Mouse (Mus musculus) liver, embryonic 15.5 days (tissue): ENCODE measurements around the gene Gm45208. TPM values are rescaled to one million over a fixed set of nuclear protein-coding genes. Genes with fewer than 3 reads are reported as not detected.
A peak's percentile ranks its signal among the peaks of the same experiment; 100 is the strongest.

Source experiments
- ATAC-seq: fragments of 200-750 bp; cut with Nextera tagmentation; 2 replicates; pipeline ENCODE4 v1.8.0; 2017; ENCODE audit warnings: moderate number of reproducible peaks, mild to moderate bottlenecking, moderate library complexity; ENCODE audit not compliant: insufficient read depth
- H3K27ac ChIP-seq: fragments of 300-500 bp; sonication (generic); replicated peaks from 2 replicates; pipeline ENCODE4 v1.5.1; 2015; ENCODE audit warnings: mild to moderate bottlenecking, inconsistent platforms
- H3K27me3 ChIP-seq: fragments of 300-500 bp; sonication (generic); 2 replicates; pipeline ENCODE4 v1.6.1; 2015; ENCODE audit warnings: mild to moderate bottlenecking, inconsistent platforms
- H3K36me3 ChIP-seq: fragments of 300-500 bp; sonication (generic); replicated peaks from 2 replicates; pipeline ENCODE4 v1.6.1; 2015; ENCODE audit warnings: moderate library complexity, mild to moderate bottlenecking, inconsistent platforms
- H3K4me1 ChIP-seq: fragments of 300-500 bp; sonication (generic); replicated peaks from 2 replicates; pipeline ENCODE4 v1.6.1; 2015; ENCODE audit warnings: inconsistent platforms
- H3K4me2 ChIP-seq: fragments of 300-500 bp; sonication (generic); 2 replicates; pipeline ENCODE4 v1.6.1; 2015; ENCODE audit warnings: moderate library complexity, mild to moderate bottlenecking, inconsistent platforms
- H3K4me3 ChIP-seq: fragments of 300-500 bp; sonication (generic); replicated peaks from 2 replicates; pipeline ENCODE4 v1.5.1; 2015; ENCODE audit warnings: mild to moderate bottlenecking, inconsistent platforms
- H3K9ac ChIP-seq: fragments of 300-500 bp; sonication (generic); 2 replicates; pipeline ENCODE4 v1.6.1; 2015; ENCODE audit warnings: moderate library complexity, mild to moderate bottlenecking, inconsistent platforms
- H3K9me3 ChIP-seq: fragments of 300-500 bp; sonication (generic); replicated peaks from 2 replicates; pipeline ENCODE4 v1.6.1; 2016; ENCODE audit warnings: inconsistent platforms
- WGBS: fragments of 180-500 bp; shearing (Covaris S2); methylation state at CpG from one replicate; pipeline ENCODE4 v1.1.7; 2015; ENCODE audit warnings: mixed read lengths; ENCODE audit not compliant: insufficient replicate concordance; 5-methylcytosine and 5-hydroxymethylcytosine counted together
- polyA plus RNA-seq: library from polyadenylated mRNA; unstranded; fragments of >200 nt; fragmentation: Nextera tagmentation; extraction: Ambion mirVana; gene quantifications from 2 replicates; pipeline ENCODE4 v1.2.1, GENCODE M21; 2015

Gene Gm45208
- polyA plus RNA-seq, 1 experiment from 2014 or later: not detected

DNA sequence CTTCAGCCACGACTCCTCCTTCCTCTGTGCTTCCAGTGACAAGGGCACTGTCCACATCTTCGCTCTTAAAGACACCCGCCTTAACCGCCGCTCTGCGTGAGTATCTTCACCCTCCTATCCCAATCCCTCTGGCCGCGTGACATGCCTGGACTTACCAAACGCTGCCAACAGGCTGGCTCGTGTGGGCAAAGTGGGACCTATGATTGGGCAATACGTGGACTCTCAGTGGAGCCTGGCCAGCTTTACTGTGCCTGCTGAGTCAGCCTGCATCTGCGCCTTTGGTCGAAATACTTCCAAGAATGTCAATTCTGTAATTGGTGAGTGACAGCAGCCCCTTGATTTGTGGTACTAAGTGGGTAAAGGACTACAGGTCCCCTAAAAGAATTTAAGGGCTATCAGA lies 5.1 kb downstream of the Gm45208 start:
- no peaks in the 10 kb centered on the region for H3K27me3 ChIP-seq
- H3K9ac ChIP-seq: no peak overlapping the region
- H3K36me3 ChIP-seq: peaks cover 30% of the 10 kb centered on the region
- H3K4me2 ChIP-seq: no peak overlapping the region
- no peak overlapping the region for H3K27ac ChIP-seq
- no peak overlapping the region for H3K4me3 ChIP-seq
- peaks cover 17% of the 10 kb centered on the region for H3K4me1 ChIP-seq
- 73% methylated on average over 13 of the region's 13 CpGs for WGBS
- no peaks in the 10 kb centered on the region for H3K9me3 ChIP-seq
- no peak for ATAC-seq

- peak within 1 kb of the TSS; percentile 48 for H3K27ac ChIP-seq
- no peaks in the 10 kb centered on the region for H3K27me3 ChIP-seq
- H3K9me3 ChIP-seq: no peaks in the 10 kb centered on the region
- H3K9ac ChIP-seq: peak within 1 kb of the TSS; percentile 12; the same call in 1 of the 2 replicates
- ATAC-seq: peak; percentile 87
- peaks cover 30% of the 10 kb centered on the region for H3K36me3 ChIP-seq
- peaks cover 9% of the 10 kb centered on the region for H3K4me1 ChIP-seq
- H3K4me3 ChIP-seq: peak within 1 kb of the TSS; percentile 51
- peak within 1 kb of the TSS; percentile 65 for H3K4me2 ChIP-seq
- WGBS: 13% methylated on average over 42 of the region's 42 CpGs
Observed at GRCm38 (mm10) chrX:7728215-7728921, 6.3 kb downstream of the Gm45208 start, which contains the start of gene Praf2. Gene Praf2 (plus strand): TSS chrX:7728439.

- peak overlapping the region; percentile 65 for H3K4me2 ChIP-seq
- H3K9ac ChIP-seq: no peak overlapping the region
- 38% methylated on average over 4 of the region's 4 CpGs for WGBS
- no peaks in the 10 kb centered on the region for H3K27me3 ChIP-seq
- no peak overlapping the region for H3K27ac ChIP-seq
- H3K4me1 ChIP-seq: peaks cover 7% of the 10 kb centered on the region
- ATAC-seq: no peak
- H3K4me3 ChIP-seq: peak overlapping the region; percentile 51
- H3K9me3 ChIP-seq: no peaks in the 10 kb centered on the region
- H3K36me3 ChIP-seq: peaks cover 26% of the 10 kb centered on the region
Observed at GRCm38 (mm10) chrX:7728922-7729265, 6.8 kb downstream of the Gm45208 start.

- ATAC-seq: 0 out of 2 replicates have a peak, but pooled peaks have one; percentile 52
- no peaks in the 10 kb centered on the region for H3K27me3 ChIP-seq
- no peak overlapping the region for H3K9ac ChIP-seq
- H3K4me2 ChIP-seq: peak overlapping the region; percentile 55
- H3K4me3 ChIP-seq: no peak overlapping the region
- no peak overlapping the region for H3K27ac ChIP-seq
- H3K9me3 ChIP-seq: no peaks in the 10 kb centered on the region
- H3K4me1 ChIP-seq: no peaks in the 10 kb centered on the region; the same call in 1 of the 2 replicates
- 22% methylated on average over 26 of the region's 26 CpGs for WGBS
- no peaks in the 10 kb centered on the region for H3K36me3 ChIP-seq
Observed at GRCm38 (mm10) chrX:7733571-7734156, 11.6 kb downstream of the Gm45208 start.

DNA sequence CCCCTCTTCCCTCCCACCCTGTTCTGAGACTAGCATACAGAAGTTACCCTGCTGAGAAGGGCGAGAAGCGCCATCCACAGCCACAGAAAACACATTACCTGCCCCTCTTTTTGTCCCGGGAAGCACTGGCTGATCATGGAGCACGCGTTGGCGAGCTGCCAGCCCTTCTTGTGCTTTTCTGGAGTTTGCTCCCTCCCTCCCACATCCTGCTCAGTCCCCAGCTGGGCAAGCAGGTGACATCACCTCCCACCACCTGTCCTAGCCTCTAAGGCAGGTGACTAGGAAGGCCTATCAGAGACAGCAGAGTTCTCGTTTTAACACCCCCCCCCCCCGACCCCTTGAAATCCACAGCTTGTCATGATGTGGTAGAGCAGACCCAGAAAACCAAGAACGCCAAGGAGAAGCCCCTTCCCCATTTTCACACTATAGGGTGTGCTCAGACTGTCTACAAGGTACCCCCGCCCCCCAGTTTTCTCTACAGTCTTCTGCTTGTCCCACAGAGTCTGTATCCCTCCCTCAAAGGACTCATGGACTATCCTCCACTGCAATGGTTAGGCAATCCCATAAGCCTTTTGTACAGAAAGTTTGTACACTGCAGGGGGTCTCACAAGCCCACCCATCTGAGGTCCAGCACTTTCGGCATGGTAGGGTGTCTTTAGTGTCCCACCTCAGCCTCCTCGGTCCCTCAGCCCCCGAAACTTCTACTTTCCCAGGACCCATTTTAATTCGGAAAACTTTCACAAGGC lies 17.5 kb downstream of the Gm45208 start:
- H3K36me3 ChIP-seq: no peaks in the 10 kb centered on the region
- H3K27ac ChIP-seq: no peak overlapping the region
- H3K9ac ChIP-seq: no peak overlapping the region
- H3K9me3 ChIP-seq: no peaks in the 10 kb centered on the region
- ATAC-seq: peak; percentile 58; the same call in 1 of the 2 replicates
- H3K27me3 ChIP-seq: no peaks in the 10 kb centered on the region
- WGBS: 66% methylated on average over 14 of the region's 14 CpGs
- H3K4me2 ChIP-seq: no peak overlapping the region
- H3K4me3 ChIP-seq: no peak overlapping the region
- peaks cover 14% of the 10 kb centered on the region for H3K4me1 ChIP-seq

DNA sequence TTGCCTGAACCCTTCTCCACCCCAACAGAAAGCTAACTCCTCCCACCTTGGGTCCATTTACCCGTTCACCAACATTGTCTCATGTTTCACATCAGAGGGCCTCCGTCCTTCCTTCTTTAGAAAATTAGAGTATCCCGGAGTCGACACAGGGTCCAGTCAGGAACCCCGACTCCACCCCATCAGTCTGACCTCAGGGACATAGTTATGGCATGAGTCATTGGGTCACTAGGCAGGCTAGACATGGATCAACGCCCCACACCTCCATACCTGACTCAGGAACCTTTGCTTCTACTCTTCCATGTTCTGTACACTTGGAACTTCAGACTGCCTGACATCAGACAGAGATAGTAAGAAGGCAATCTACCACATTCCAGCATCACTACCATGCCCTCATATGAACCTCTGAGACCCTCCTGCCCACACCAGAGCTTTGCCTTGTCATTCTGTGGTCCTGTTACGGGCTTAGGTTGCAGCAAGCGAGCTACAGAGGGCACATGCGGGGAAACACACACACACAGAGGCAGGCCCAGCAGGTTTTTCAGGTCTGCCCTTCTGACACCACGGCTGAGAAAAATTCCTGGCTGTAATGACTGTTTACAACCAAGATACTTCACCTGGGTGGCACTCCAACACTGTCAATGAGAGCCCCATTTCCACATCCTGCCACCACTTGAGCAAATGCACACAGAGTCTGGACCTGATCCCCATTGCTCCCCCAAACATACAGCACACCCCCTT lies 18.2 kb downstream of the Gm45208 start:
- Histone ChIP-seq H3K9me3 (no peaks in the 10 kb centered on the region), H3K27ac (no peak overlapping the region; the same call in 1 of the 2 replicates), H3K36me3 (no peaks in the 10 kb centered on the region), H3K4me2 (peak overlapping the region; percentile 20), H3K4me1 (peaks cover 14% of the 10 kb centered on the region), H3K27me3 (no peaks in the 10 kb centered on the region), H3K9ac (no peak overlapping the region), H3K4me3 (no peak overlapping the region)
- ATAC-seq: peak; percentile 20; the same call in 1 of the 2 replicates
- WGBS: 56% methylated on average over 10 of the region's 10 CpGs

- WGBS: 37% methylated on average over 5 of the region's 5 CpGs
- peak overlapping the region; percentile 20; the same call in 1 of the 2 replicates for H3K4me2 ChIP-seq
- peaks cover 14% of the 10 kb centered on the region for H3K4me1 ChIP-seq
- H3K9ac ChIP-seq: no peak overlapping the region
- no peaks in the 10 kb centered on the region for H3K36me3 ChIP-seq
- no peaks in the 10 kb centered on the region for H3K27me3 ChIP-seq
- ATAC-seq: no peak
- H3K27ac ChIP-seq: no peak overlapping the region
- no peaks in the 10 kb centered on the region for H3K9me3 ChIP-seq
- H3K4me3 ChIP-seq: no peak overlapping the region
Observed at GRCm38 (mm10) chrX:7741103-7741502, 19.1 kb downstream of the Gm45208 start.

DNA sequence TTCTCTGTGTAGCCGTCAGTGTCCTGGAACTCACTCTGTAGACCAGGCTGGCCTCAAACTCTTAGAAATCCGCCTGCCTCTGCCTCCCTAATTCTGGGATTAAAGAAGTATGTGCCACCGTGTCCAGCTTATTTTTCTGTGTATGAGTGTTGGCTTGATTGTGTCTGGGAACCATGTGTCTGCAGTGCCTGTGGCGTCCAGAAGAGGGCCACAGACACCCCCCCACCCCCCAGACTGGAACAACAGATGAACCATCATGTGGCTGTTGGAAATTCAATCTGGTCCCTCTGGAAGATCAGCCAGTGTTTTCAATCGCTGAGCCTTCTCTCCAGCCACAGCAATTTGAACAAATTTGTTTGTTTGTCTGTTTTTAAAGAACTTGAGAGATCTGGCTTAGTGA lies 21.4 kb downstream of the Gm45208 start:
- no peak overlapping the region for H3K27ac ChIP-seq
- peaks cover 14% of the 10 kb centered on the region for H3K4me1 ChIP-seq
- WGBS: 46% methylated on average over 5 of the region's 5 CpGs
- H3K9ac ChIP-seq: no peak overlapping the region
- ATAC-seq: no peak
- H3K4me2 ChIP-seq: no peak overlapping the region
- no peaks in the 10 kb centered on the region for H3K27me3 ChIP-seq
- no peaks in the 10 kb centered on the region for H3K9me3 ChIP-seq
- no peaks in the 10 kb centered on the region for H3K36me3 ChIP-seq
- no peak overlapping the region for H3K4me3 ChIP-seq

DNA sequence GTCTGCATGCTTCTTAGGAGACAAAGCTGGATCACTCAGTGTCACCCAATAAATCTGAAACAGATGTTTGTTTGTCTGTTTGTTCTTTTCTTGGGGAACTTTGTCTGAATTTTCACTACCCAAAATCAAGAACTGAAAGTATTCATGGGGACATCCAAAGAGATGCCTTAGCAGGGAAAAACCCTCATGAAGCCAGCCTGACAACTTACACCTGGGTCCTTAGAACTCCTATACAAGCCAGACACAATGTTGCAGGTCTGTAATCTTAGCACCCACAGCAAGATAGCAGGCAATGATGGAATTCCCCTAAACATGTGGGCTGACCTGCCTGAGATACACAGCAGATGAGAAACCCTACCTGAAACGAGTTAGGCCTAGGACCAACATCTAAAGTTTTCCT lies 22.9 kb downstream of the Gm45208 start:
- Histone ChIP-seq H3K9me3 (no peaks in the 10 kb centered on the region), H3K27ac (no peak overlapping the region), H3K4me2 (no peak overlapping the region), H3K4me3 (no peak overlapping the region), H3K36me3 (no peaks in the 10 kb centered on the region), H3K9ac (no peak overlapping the region), H3K27me3 (no peaks in the 10 kb centered on the region), H3K4me1 (peaks cover 14% of the 10 kb centered on the region)
- no peak for ATAC-seq
- WGBS: 48% methylated on average over 1 of the region's 1 CpGs

- Histone ChIP-seq H3K4me3 (no peak overlapping the region), H3K9me3 (no peaks in the 10 kb centered on the region), H3K9ac (no peak overlapping the region), H3K4me2 (no peak overlapping the region), H3K36me3 (no peaks in the 10 kb centered on the region), H3K27me3 (0 out of 2 replicates have a peak, but pooled peaks cover 1% of the 10 kb centered on the region), H3K4me1 (peaks cover 10% of the 10 kb centered on the region), H3K27ac (no peak overlapping the region)
- 82% methylated on average over 8 of the region's 8 CpGs for WGBS
- no peak for ATAC-seq
Observed at GRCm38 (mm10) chrX:7745429-7745828, 23.4 kb downstream of the Gm45208 start.
